ENCODE assay signal across 1 mouse cellular context in genomic region chr2:127251457-127251856, GRCm38 (mm10).
TF ChIP-seq lines count a peak whose summit lies in the region.

No protein-coding gene starts in this region.

TF ChIP-seq in MEL, 35 proteins besides CTCF, POLR2A, EP300 and RAD21:
- TF ChIP-seq SMC3 (IDR thresholded peaks at IDR 0.05; ENCODE audit: low read depth, low read length) (no peak), TAL1 (IDR thresholded peaks at IDR 0.05; ENCODE audit: low read length) (no peak), USF1 (IDR thresholded peaks at IDR 0.05; ENCODE audit: low read depth, low read length) (peak; percentile 43; the same call in 1 of the 2 replicates), GATA1 (IDR thresholded peaks at IDR 0.05; ENCODE audit: low read depth, low read length) (no peak), MAFK (IDR thresholded peaks at IDR 0.05; ENCODE audit: borderline replicate concordance, low read depth, low read length) (no peak), ZC3H11A (IDR thresholded peaks at IDR 0.05; ENCODE audit: low read depth, low read length) (no peak), MXI1 (IDR thresholded peaks at IDR 0.05; ENCODE audit: low read depth, low read length) (no peak)
TF ChIP-seq in MEL: peak in this region for 1.
